Mouse (Mus musculus): ENCODE measurements around the gene Sh3d21.
"Not testable (repeated sequence)": the region's sequence is repeated elsewhere in the genome, so short reads cannot be mapped to it uniquely, and the experiment has no call there.

Sh3d21 gene

GRCm38 (mm10) chr4:126163067-126163659 lies at the start of gene Sh3d21:
Gene Sh3d21, minus strand, starts transcription at chr4:126163491.
- DNase-seq (ENCODE audit: low spot score): no peak

- no peak for DNase-seq (ENCODE audit: low spot score)
Observed at GRCm38 (mm10) chr4:126207081-126207480, 43.8 kb upstream of the Sh3d21 start.

- no peak for DNase-seq (ENCODE audit: low spot score)
Observed at GRCm38 (mm10) chr4:126205386-126205785, 42.1 kb upstream of the Sh3d21 start.

- DNase-seq (ENCODE audit: low spot score): no peak
Observed at GRCm38 (mm10) chr4:126204661-126205230, 41.5 kb upstream of the Sh3d21 start.

DNA sequence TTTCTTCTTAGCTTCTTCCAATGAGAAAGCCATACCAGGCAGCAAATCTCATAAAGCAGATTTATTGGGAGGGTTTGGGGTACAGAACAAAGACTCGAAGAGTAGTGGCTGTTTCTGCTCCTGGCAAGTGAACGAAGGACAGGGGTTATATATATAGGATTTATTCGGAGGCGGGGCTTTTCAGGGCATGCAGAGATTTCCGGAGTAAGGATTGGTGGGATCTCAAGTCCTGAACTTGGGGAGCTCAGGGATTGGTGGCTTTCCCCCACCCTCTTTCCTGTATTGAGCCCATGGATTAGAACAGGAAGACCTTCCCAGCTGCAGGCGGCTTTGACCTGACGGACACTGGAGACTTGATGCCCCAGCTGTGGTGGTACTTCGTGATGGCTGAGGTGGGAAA lies 40.7 kb upstream of the Sh3d21 start:
- no peak for DNase-seq (ENCODE audit: low spot score)

- DNase-seq (ENCODE audit: low spot score): peak; percentile 20
Observed at GRCm38 (mm10) chr4:126203336-126203895, 40.1 kb upstream of the Sh3d21 start.

- DNase-seq (ENCODE audit: low spot score): peak; percentile 96
Observed at GRCm38 (mm10) chr4:126202303-126203181, 39.3 kb upstream of the Sh3d21 start, which contains the start of gene Thrap3. Gene Thrap3, minus strand, starts transcription at chr4:126202760.

- DNase-seq (ENCODE audit: low spot score): peak; percentile 81
Observed at GRCm38 (mm10) chr4:126201514-126202302, 38.4 kb upstream of the Sh3d21 start.

GRCm38 (mm10) chr4:126200656-126201055 lies 37.4 kb upstream of the Sh3d21 start:
- no peak for DNase-seq (ENCODE audit: low spot score)

- DNase-seq (ENCODE audit: low spot score): no peak
Observed at GRCm38 (mm10) chr4:126200036-126200435, 36.7 kb upstream of the Sh3d21 start.

DNA sequence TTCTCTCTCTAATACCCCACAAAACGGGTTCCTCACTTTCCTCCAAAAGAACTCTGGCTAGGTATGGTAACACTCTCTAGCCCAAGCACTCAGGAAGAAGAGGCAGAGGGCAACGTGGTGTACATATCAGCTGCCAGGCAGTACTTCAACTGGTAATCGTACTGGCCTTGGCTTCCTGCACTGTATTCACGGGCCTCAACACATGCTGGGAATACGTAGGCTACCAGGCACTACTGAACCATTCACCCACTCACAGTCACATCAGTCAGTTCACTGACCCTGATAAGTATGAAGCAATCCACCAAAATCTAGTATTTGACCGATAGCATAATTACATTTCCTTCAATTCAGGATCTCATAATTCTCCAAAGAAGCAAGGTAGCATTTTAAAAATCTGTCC lies 36.3 kb upstream of the Sh3d21 start:
- DNase-seq (ENCODE audit: low spot score): peak; percentile 40

DNA sequence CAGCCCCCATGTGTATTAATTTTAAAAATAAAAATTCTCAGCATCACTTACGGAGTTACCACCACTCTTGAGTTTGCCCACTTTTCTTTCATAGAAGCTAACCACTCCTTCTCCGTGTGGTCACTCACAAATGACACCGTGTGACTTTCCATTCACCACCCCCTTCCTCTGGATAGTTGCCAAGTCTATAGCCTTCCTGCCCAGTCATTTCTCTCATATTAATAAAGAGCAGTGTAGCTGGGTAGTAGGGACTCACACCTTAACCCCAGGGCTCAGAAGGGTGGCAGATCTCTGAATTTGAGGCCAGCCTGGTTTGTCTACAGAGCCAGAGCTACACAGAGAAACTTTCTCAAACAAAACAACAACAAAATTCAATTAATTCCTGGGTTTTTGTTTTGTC lies 34.2 kb upstream of the Sh3d21 start:
- DNase-seq (ENCODE audit: low spot score): peak; percentile 27

GRCm38 (mm10) chr4:126194916-126195315 lies 31.6 kb upstream of the Sh3d21 start:
- no peak for DNase-seq (ENCODE audit: low spot score)

DNA sequence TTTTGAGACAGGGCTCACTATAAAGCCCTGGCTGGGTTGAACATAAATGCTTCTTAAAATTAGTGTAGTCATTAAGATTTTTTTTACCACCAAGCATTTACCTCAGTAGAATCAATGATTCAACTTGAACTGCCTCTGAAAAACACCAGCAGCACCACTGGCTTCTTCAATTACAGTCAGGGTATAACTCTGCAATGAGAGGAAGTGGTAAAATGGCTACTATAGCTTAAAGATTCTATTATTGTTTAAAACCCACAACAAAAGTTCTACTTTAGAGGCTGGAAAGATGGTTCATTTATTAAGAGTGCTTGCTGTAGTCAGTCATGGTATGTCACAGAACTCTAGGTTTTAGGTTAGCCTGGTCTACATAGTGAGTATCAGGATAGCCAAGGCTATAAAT lies 30.9 kb upstream of the Sh3d21 start:
- DNase-seq (ENCODE audit: low spot score): no peak

DNA sequence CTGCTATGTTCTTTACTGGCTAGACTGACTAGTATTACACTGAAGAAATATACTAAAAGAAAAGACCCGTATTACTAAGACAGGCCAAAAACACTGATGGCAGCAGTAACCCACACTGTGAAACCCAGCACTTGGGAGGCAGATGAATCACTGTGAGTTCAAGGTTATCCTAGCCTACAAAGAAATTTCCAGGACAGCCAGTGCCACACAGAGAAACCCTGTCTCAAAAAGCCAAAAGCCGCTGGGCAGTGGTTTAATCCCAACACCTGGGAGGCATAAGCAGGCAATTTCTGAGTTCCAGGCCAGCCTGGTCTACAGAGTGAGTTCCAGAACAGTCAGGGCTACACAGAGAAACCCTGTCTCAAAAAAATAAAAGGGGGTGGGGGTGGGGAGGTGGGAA lies 27.3 kb upstream of the Sh3d21 start:
- DNase-seq (ENCODE audit: low spot score): no peak

DNA sequence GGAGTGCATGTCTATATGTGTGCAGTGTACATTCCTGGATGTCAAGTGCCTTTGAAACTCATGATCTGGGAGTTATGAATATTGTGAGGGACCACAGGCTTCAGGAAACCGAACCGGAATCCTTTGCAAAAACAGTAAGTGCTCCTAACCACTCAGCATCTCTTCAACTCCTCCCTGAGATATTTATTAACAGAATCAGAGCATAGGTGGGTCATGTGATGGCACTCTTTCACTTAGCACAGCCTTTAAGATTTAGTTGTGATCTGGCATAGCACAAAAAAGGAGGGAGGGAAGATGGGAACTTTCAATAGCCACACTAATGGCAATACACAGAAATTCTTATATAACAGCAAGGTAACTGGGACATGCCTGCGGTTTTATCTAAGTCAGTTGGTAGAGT lies 23.8 kb upstream of the Sh3d21 start:
- no peak for DNase-seq (ENCODE audit: low spot score)

GRCm38 (mm10) chr4:126183034-126183433 lies 19.7 kb upstream of the Sh3d21 start:
- DNase-seq (ENCODE audit: low spot score): no peak

- peak; percentile 75 for DNase-seq (ENCODE audit: low spot score)
Observed at GRCm38 (mm10) chr4:126181170-126181957, 18.1 kb upstream of the Sh3d21 start.

DNA sequence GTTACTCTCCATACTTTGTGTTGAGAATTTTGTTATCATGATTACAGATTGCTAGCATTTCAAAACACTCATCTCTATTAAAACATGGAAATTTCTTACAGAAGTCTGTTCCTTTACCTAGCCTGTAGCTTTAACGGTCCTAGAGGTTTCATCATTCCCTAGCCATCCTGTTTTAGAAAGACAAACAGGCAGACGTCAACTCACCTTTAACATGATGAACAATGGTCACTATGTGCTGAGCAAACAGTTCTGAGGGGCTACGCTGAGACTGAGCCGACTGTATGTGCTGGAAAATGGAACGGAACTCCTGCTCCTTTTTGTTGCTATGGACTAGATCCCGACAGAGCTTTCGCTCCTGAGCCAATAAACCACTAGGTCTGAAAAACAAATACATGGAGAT lies 12.7 kb upstream of the Sh3d21 start:
- DNase-seq (ENCODE audit: low spot score): not testable (repeated sequence)

DNA sequence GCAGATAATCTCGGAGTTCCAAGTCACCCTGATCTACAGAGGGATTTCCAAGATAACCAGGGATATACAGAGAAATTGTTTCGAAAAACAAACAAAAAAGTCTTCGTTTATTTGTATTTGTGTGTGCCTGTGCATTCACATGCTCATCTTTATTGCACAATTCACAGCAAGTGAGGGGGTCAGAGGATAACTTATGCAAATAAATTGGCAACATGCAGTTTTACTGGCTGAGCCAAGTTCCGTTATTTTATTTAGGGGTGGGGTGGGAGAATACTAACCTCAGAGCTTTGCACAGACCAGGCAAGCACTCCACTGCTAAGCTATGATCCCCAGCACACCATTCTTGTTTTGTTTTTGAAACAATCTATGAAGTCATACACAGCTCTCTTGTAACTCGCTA lies 10.5 kb upstream of the Sh3d21 start:
- no peak for DNase-seq (ENCODE audit: low spot score)

GRCm38 (mm10) chr4:126170737-126171136 lies 7.4 kb upstream of the Sh3d21 start:
- not testable (repeated sequence) for DNase-seq (ENCODE audit: low spot score)
